Mouse (Mus musculus): ENCODE results near the gene Tas2r134.

DNA sequence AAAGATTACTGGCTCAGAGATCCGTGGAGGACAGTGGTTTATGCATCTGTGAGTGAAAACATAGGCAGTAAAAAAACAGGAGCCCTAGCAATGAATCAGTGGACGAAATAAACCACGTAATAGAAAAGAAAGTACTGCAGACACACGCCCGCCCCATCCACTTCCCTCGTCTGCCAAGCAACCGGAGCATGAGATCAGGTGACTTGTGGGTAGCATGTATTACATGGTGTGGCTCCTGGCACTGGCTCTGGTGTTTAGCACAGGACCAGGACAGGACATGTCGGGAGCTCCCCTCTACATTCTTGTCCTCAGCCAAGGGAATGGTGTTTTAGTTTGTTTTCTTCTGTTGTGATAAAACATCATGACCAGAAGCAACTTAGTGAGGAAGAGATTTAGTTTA, 26.4 kb upstream of the Tas2r134 start:
- TF ChIP-seq CTCF (IDR thresholded peaks at IDR 0.05) (no peak), EP300 (IDR thresholded peaks at IDR 0.05) (no peak)
